ENCODE assay signal across 1 mouse cellular context in genomic region chr6:147094771-147095170, GRCm38 (mm10).
TF ChIP-seq lines count a peak whose summit lies in the region.

No protein-coding gene starts in this region.

TF ChIP-seq in CH12.LX, 34 proteins besides CTCF, POLR2A, EP300 and RAD21 (continued from another document):
- TF ChIP-seq POLR2AphosphoS2 (IDR thresholded peaks at IDR 0.05; ENCODE audit: low read depth, low read length) (no peak), IRF4 (IDR thresholded peaks at IDR 0.05; ENCODE audit: low read depth, low read length) (no peak), MAFK (IDR thresholded peaks at IDR 0.05; ENCODE audit: insufficient replicate concordance, low read length) (no peak), USF1 (IDR thresholded peaks at IDR 0.05; ENCODE audit: low read depth, low read length) (peak; percentile 62), HCFC1 (IDR thresholded peaks at IDR 0.05; ENCODE audit: low read depth, low read length) (no peak), USF2 (conservative IDR thresholded peaks at IDR 0.05; ENCODE audit: low read depth, low read length) (0 out of 2 replicates have a peak, but pooled peaks have one; percentile 42), PAX5 (IDR thresholded peaks at IDR 0.05; ENCODE audit: low read length) (no peak), ELF1 (IDR thresholded peaks at IDR 0.05; ENCODE audit: low read depth, low read length) (no peak)
TF ChIP-seq in CH12.LX: peak in this region for 4.
